Mouse (Mus musculus) brain, embryonic 14.5 days (tissue): ENCODE results near the gene Serpinb2.

Experiments used
- CTCF ChIP-seq: fragments of 200-500 bp; IDR thresholded peaks from 2 replicates; pipeline ENCODE4 v1.5.1; 2012; ENCODE audit warnings: inconsistent platforms, mild to moderate bottlenecking, moderate library complexity, borderline replicate concordance; ENCODE audit not compliant: insufficient read depth, insufficient read length; ENCODE audit errors: extremely low read depth
- POLR2A ChIP-seq: fragments of 200-500 bp; IDR thresholded peaks from 2 replicates; pipeline ENCODE4 v1.6.1; 2012; ENCODE audit warnings: mild to moderate bottlenecking, inconsistent platforms, borderline replicate concordance; ENCODE audit not compliant: poor library complexity, insufficient read depth, insufficient read length, severe bottlenecking; ENCODE audit errors: extremely low read depth

DNA sequence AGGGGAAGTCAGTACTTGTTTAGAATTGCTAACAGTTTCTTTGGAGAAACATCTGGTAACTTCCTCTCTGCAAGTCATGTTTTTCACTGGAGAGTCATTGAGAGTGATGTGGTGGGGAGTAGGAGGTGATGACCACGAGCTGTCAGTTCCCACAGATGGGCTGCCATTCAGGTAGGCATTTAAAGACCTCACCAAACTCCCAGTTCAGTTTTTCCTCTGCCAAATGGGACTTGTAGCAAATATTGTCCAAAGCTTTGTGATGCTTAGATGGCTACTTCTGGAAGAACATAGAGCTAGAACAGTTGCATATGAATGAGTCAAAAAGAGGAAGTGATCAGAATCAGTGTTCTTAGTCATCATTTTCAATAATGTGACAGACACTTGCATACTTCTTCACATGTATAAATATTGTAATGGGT, 72.7 kb downstream of the Serpinb2 start:
- TF ChIP-seq POLR2A (no peak), CTCF (no peak)
